Mouse (Mus musculus) hindlimb bud, embryonic 11.5 days (tissue): Measurements from ENCODE around the gene Mrgpra9.
"Not testable (repeated sequence)": the region's sequence is repeated elsewhere in the genome, so short reads cannot be mapped to it uniquely, and the experiment has no call there.

Experiments
- DNase-seq: peaks from one replicate; pipeline ENCODE4 v3.0.0-alpha.2; 2012; ENCODE audit warnings: low read depth, low spot score; ENCODE audit errors: extremely low spot score

Mrgpra9 gene

DNA sequence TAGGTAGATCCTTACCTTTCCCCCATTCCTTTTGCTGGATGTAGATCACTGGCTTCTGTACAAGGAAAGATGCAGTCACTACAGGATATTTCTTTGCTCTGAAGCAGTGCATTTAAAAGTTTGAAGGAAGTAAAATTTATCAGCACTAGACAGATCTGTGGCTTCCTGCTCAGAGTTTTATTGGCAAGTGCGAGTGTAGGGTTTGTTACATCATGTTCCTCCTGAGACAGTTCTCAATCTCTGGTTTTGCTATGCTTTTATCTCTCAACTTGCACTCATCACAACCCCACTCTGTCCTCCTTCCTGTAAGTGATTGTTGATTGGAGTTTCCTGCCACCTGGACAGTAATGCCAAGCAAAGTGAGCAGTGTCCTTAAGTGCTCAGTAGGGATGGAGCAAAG is at the start of gene Mrgpra9:
Gene Mrgpra9, minus strand, starts transcription at position 79 of the 400 bp plus-strand sequence.
- DNase-seq, result no peak

DNA sequence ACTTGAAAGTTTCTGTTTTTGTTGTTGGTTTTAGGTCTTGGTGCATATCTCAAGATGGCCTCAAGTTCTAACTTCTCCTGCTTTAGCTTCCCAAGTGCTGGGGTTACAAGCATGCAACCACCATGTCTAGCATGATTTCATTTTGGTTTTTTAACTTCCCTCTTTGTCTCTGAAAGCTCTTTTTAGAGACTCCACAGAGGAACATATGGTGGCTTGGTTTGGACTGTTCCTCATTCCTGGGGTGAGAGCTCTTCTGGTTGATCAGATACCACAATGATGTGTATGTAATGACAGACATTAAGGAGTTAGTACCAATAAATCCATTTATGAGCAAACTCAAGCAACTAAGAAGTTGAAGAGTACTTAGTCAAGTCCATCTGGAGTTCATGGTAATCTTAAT is 47.0 kb upstream of the Mrgpra9 start:
- not testable (repeated sequence) for DNase-seq

DNA sequence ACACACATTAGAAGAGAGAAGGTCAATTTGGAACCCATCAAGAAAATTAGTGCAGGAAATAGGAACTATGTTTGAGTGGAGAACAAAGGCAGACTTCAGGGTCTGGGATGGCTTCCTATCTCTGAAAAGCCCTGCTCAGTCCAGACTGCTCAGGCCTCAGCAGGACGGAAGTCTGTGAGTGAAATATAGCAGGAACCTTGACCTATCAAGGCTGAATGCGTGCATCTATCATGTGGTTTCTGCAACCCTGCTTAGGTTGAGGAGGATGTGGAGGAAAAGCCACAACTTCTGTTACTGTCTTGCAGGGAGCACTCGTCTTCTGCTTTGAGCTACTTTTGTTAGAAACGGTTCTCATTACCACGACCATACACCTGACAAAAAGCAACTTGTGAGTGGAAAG is 18.9 kb upstream of the Mrgpra9 start:
- DNase-seq, result not testable (repeated sequence)

DNA sequence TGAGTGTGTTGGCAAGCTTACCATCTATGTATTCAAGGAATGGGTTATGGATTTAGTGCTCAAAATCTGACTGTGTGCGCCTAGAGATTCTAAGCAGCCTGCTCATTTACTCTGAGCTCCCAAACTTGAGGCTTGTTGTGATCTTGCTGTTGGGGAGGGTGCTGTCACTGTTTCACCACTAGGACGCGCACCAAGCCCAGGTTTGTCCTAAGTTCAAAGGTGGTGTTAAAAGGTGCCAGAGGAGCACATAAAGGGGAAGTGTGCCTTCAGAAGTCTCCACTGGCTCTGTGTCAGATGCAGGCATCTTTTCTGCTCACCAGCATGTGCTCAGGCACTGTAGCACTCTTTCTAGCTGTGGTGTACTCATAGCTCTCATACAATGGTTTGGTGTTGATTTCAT is 8.0 kb downstream of the Mrgpra9 start:
- DNase-seq, result no peak

DNA sequence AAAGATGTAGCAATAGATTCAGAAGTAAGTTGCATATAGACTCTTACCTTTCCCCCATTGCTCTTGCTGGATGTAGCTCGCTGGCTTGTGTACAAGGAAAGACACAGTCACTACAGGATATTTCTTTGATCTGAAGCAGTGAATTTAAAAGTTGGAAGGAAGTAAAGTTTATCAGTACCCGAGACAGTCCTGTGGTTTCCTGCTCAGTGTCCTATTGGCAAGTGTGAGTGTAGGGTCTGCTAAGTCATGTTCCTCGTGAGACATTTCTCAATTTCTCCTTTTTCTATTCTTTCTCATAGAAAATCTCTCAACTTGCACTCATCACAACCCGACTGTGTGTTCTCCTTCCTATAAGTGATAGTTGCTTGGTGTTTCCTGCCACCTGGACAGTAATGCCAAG is 47.8 kb downstream of the Mrgpra9 start, which contains the start of gene Mrgpra6:
Gene Mrgpra6, minus strand, starts transcription at position 91 of the 400 bp plus-strand sequence.
- DNase-seq, result no peak

DNA sequence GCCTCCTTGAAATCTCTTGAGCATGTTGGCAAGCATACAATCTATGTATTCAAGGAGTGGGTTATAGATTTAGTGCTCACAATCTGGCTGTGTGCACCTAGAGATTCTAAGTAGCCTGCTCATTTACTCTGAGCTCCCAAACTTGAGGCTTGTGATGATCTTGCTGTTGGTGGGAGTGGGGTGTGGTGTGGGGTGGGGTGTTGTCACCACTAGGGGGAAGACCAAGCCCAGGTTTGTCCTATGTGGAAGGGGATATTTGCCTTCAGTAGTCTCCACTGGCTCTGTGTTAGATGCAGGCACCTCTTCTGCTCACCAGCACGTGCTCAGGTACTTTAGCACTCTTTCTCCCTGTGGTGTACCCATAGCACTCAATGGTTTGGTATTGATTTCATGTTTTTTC is 57.4 kb downstream of the Mrgpra9 start:
- no peak for DNase-seq
